Mouse (Mus musculus) heart, embryonic 14.5 days (tissue): ENCODE results near the gene Aida. TPM values are rescaled to one million over a fixed set of nuclear protein-coding genes. Genes with fewer than 3 reads are reported as not detected.
A peak's percentile ranks its signal among the peaks of the same experiment; 100 is the strongest.

ENCODE experiments used
- ATAC-seq: fragments of 200-750 bp; cut with Nextera tagmentation; 2 replicates; pipeline ENCODE4 v1.8.0; 2017; ENCODE audit warnings: low read depth, moderate TSS enrichment; ENCODE audit not compliant: insufficient number of reproducible peaks, insufficient read depth, low FRiP score
- H3K27ac ChIP-seq, 2 experiments: fragments of 200-500 bp in 1 of 2; fragments of 300-500 bp in 1 of 2; sonication (generic) in 1 of 2; replicated peaks in 1 of 2; 2 replicates each; pipeline ENCODE4 v1.5.1; 2012 to 2014; ENCODE audit warnings: low read depth in 2 of 2, low read length in 2 of 2, control low read depth in 1 of 2, mild to moderate bottlenecking in 1 of 2, mixed read lengths in 1 of 2; ENCODE audit not compliant: control insufficient read depth in 1 of 2, insufficient read depth in 1 of 2
- H3K27me3 ChIP-seq: fragments of 300-500 bp; sonication (generic); 2 replicates; pipeline ENCODE4 v1.6.1; 2014; ENCODE audit warnings: mild to moderate bottlenecking, low read length, control low read depth; ENCODE audit not compliant: control insufficient read depth, insufficient read depth
- H3K36me3 ChIP-seq: fragments of 300-500 bp; sonication (generic); 2 replicates; pipeline ENCODE4 v1.6.1; 2014; ENCODE audit warnings: mild to moderate bottlenecking, control low read depth, low read length, mixed read lengths; ENCODE audit not compliant: control insufficient read depth, insufficient read depth
- H3K4me1 ChIP-seq, 2 experiments: fragments of 200-500 bp in 1 of 2; fragments of 300-500 bp in 1 of 2; sonication (generic) in 1 of 2; 2 replicates each; pipeline ENCODE4 v1.6.1; 2012 to 2014; ENCODE audit warnings: low read length in 2 of 2, control low read depth in 1 of 2, mixed read lengths in 1 of 2; ENCODE audit not compliant: control insufficient read depth in 2 of 2, insufficient read depth in 2 of 2
- H3K4me2 ChIP-seq: fragments of 300-500 bp; sonication (generic); 2 replicates; pipeline ENCODE4 v1.6.1; 2014; ENCODE audit warnings: mild to moderate bottlenecking, low read length
- H3K4me3 ChIP-seq, 2 experiments: fragments of 200-500 bp in 1 of 2; fragments of 300-500 bp in 1 of 2; sonication (generic) in 1 of 2; 2 replicates each; pipeline ENCODE4 v1.5.1; 2012 to 2014; ENCODE audit warnings: low read length in 2 of 2, mild to moderate bottlenecking in 2 of 2, control low read depth in 1 of 2, low read depth in 1 of 2, moderate library complexity in 1 of 2; ENCODE audit not compliant: control insufficient read depth in 1 of 2, insufficient read depth in 1 of 2
- H3K9ac ChIP-seq: fragments of 300-500 bp; sonication (generic); 2 replicates; pipeline ENCODE4 v1.6.1; 2014; ENCODE audit warnings: mild to moderate bottlenecking, low read length
- H3K9me3 ChIP-seq: fragments of 300-500 bp; sonication (generic); 2 replicates; pipeline ENCODE4 v1.6.1; 2016; ENCODE audit warnings: low read length, control low read depth; ENCODE audit not compliant: control insufficient read depth
- WGBS: fragments of 180-500 bp; shearing (Covaris S2); extraction: QIAGEN DNeasy Blood & Tissue Kit; methylation state at CpG from one replicate; pipeline ENCODE4 v1.1.7; 2014; 5-methylcytosine and 5-hydroxymethylcytosine counted together
- polyA plus RNA-seq: library from polyadenylated mRNA; unstranded; fragments of >200 nt; fragmentation: Nextera tagmentation; extraction: Ambion mirVana; gene quantifications from 2 replicates; pipeline ENCODE4 v1.2.1, GENCODE M21; 2014

Aida gene
- polyA plus RNA-seq, result 14.5 and 18.7 TPM in 2 replicates

DNA sequence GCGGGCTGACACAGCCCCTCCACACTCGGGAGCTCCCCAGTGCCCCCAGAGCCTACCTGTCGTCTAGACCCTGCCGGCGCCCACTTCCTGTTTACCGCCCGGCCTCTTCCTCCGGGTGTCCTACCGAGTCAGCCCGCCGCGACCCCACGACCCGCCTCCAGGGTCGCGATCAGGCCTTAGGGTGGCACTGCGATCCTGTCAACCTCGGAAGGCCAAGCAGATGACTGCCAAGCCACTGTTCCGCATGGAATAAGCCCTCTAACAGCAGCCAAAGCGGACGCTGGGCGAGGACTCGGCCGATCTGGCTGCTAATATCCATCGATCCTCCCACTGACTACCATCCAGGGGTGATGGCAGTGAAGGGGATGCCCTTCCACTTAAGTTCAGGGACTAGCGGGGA is at the start of gene Aida:
Aida (plus strand) TSS at position 126 of the 400 bp plus-strand sequence.
- Histone ChIP-seq H3K9ac (peak within 1 kb of the TSS; percentile 71), H3K9me3 (no peaks in the 10 kb centered on the region), H3K27ac (peak within 1 kb of the TSS; percentile 59 to 73), H3K4me1 (no peaks in the 10 kb centered on the region), H3K27me3 (no peaks in the 10 kb centered on the region), H3K4me3 (peak within 1 kb of the TSS; percentile 51 to 76), H3K4me2 (peak within 1 kb of the TSS; percentile 64), H3K36me3 (peaks cover 27% of the 10 kb centered on the region)
- no peak for ATAC-seq
- WGBS, result under 1% methylated on average over 26 of the region's 26 CpGs

DNA sequence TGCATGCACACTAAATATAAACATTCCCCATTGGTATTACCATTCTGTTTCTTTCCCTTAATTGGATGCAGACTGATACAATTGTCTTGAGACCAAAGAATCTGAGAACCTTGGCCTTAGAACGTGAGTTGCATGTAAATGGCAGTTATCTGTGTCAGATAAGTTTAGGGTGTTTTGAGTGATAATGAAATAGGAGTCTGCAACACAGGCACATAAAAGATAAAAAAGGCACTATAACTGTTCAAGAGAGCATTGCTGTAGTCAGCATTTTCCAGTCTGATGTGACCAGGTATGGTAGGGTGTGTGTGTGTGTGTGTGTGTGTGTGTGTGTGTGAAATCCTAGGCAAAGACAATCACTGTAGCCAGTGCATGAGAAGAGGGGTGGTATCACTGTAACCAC is 48.2 kb upstream of the Aida start:
- no peaks in the 10 kb centered on the region for H3K36me3 ChIP-seq
- H3K9me3 ChIP-seq, result no peaks in the 10 kb centered on the region
- WGBS, result 7% methylated on average over 1 of the region's 1 CpGs
- ATAC-seq, result no peak
- H3K27ac ChIP-seq, result no peak overlapping the region
- H3K4me2 ChIP-seq, result no peak overlapping the region
- no peak overlapping the region for H3K9ac ChIP-seq
- no peak overlapping the region for H3K4me3 ChIP-seq
- H3K27me3 ChIP-seq, result no peaks in the 10 kb centered on the region
- no peaks in the 10 kb centered on the region for H3K4me1 ChIP-seq

DNA sequence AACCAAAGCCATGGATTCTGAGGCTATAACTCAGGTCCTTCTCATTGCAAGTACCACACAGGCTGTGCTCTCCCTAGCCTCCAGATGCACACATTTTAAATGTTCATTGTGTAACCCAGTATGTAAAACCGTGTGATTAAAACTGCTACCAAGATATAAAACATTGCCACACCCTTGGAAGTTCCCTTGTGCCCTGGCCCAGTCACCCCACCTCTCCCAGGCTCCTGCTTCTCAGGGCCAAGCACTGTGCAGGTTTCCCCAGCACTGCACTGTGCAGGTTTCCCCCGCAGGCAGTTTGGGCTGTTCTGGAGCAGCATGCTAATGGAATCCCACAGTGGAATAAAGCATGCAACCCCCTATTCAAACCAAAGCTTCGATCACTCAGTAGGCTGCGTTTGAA is 45.8 kb upstream of the Aida start:
- Histone ChIP-seq H3K4me1 (no peaks in the 10 kb centered on the region), H3K9me3 (no peaks in the 10 kb centered on the region), H3K27me3 (no peaks in the 10 kb centered on the region), H3K4me3 (no peak overlapping the region), H3K4me2 (no peak overlapping the region), H3K27ac (no peak overlapping the region), H3K9ac (no peak overlapping the region), H3K36me3 (no peaks in the 10 kb centered on the region)
- no peak for ATAC-seq
- WGBS, result 66% methylated on average over 4 of the region's 4 CpGs

DNA sequence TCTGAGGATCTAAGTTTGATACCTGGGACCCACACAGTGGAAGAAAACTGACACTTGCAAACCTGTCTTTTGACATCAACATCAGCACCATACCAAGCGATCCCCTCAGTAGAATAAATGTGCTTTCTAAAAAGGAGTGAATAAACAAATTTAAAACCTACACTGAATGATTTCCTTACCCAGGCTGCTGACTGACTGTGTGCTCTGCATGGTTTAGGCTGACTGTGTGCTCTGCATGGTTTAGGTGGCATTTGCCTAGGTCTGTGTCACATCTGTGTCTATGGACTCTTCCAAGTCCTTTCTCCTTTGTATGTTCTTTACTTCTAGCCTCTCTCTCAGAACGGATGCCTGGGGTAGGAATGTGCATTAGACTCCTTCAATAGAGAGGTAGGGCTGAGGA is 44.6 kb upstream of the Aida start:
- H3K36me3 ChIP-seq, result no peaks in the 10 kb centered on the region
- H3K4me1 ChIP-seq, result no peaks in the 10 kb centered on the region
- no peak overlapping the region for H3K9ac ChIP-seq
- no peaks in the 10 kb centered on the region for H3K27me3 ChIP-seq
- no peak overlapping the region for H3K4me2 ChIP-seq
- no peak for ATAC-seq
- H3K27ac ChIP-seq, result no peak overlapping the region
- 75% methylated on average over 2 of the region's 2 CpGs for WGBS
- no peak overlapping the region for H3K4me3 ChIP-seq
- no peaks in the 10 kb centered on the region for H3K9me3 ChIP-seq

DNA sequence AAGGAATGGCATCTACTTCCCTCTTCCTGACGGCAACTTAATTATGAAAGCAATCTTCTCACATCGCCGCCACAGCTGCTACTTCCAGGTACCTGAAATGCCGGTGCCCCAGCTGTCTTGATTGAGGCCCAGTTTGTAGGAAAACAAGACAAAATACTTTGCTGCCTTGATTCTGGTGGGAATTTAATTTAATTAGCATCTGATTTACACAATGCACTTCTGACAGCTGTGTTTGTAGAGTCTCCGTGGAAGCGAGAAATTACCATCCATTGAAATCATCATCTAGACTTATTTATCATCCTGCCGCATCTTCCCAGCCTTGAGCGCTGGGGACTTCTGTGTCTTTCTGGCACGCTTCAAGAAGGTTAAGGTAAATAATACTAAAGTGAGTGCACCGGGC is 43.8 kb upstream of the Aida start:
- ATAC-seq, result no peak
- H3K27me3 ChIP-seq, result no peaks in the 10 kb centered on the region
- H3K27ac ChIP-seq, result no peak overlapping the region
- H3K9ac ChIP-seq, result no peak overlapping the region
- no peak overlapping the region for H3K4me3 ChIP-seq
- H3K36me3 ChIP-seq, result no peaks in the 10 kb centered on the region
- H3K4me1 ChIP-seq, result no peaks in the 10 kb centered on the region
- H3K4me2 ChIP-seq, result no peak overlapping the region
- no peaks in the 10 kb centered on the region for H3K9me3 ChIP-seq
- WGBS, result 59% methylated on average over 10 of the region's 10 CpGs

DNA sequence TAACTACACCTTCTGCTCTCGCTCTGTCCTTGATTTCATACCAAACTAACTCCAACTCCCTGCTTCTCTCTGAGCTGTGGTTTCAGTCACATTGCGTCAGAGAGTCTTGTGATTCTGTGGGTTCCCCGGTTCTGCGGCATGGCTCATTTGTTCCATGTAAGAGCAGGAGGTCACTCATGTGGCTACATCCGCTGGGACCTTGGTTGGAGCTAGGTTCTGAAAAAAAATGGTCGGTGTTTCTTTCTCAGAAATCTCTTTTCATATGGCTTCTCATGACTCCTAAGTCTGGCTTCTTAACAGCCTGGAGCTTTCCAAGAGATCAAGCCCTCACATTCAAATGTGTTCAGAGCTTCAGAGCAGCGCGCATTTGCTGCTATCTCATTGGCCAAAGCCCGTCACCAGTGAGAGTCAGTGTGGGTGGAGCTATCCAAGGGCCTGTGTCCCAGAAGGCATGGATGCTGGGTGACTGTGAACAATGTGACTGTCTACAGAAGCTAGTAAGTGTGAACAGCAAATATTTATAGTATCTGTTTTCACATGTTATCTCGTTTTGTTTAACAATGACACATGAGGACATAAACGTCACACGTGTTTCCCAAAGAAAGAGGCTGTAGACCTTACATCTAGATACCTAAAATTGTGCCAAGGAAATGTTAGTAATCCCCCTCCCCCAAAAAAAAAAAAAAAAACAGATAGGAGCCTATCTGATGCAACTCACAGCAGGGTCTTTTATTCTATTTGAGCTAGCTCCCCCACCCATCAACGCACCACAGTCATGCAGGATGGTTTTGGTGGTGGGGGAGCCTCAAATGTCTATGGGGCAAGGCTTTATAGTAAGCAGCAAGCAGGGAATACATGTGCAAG is 32.0 kb upstream of the Aida start:
- 49% methylated on average over 13 of the region's 13 CpGs for WGBS
- ATAC-seq, result no peak; the same call in 1 of the 2 replicates
- Histone ChIP-seq H3K4me3 (no peak overlapping the region), H3K9me3 (no peaks in the 10 kb centered on the region), H3K36me3 (no peaks in the 10 kb centered on the region), H3K27ac (0 out of 4 replicates have a peak overlapping the region, but pooled peaks have one; percentile 19 to 27), H3K4me2 (peak overlapping the region; percentile 37), H3K9ac (no peak overlapping the region), H3K4me1 (peaks cover 13 to 14% of the 10 kb centered on the region in 2 experiments), H3K27me3 (no peaks in the 10 kb centered on the region)

DNA sequence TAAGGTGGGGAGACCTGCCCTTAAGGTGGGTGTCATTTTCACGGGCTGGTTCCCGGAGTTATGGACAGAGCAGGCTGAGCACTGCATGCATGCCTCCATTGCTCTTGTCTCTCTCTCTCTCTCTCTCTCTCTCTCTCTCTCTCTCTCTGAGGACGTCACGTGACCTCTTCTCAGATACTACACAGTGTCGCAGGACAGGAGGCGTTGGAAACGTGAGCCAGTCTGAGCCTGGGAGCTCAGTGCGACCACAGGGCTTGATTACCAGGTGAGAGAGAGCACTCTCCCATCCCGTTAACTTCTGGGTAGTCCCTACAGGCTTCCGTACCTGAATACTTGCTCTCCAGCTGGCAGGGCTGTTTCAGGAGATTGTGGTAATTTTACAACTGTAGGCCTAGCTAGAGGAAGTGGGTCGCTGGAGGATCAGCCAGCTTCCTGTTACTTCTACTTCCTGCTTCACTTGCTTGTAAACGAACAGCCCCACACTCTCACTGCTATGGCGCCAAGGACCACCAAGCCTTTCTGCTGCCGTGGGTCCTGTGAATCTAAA is 30.4 kb upstream of the Aida start:
- Histone ChIP-seq H3K36me3 (no peaks in the 10 kb centered on the region), H3K4me1 (peaks cover 13 to 14% of the 10 kb centered on the region in 2 experiments), H3K9ac (no peak overlapping the region), H3K4me2 (peak overlapping the region; percentile 3; the same call in 1 of the 2 replicates), H3K9me3 (no peaks in the 10 kb centered on the region), H3K27ac (no peak overlapping the region), H3K4me3 (no peak overlapping the region), H3K27me3 (no peaks in the 10 kb centered on the region)
- no peak for ATAC-seq
- 39% methylated on average over 14 of the region's 14 CpGs for WGBS
